Mouse (Mus musculus) lung, embryonic 14.5 days (tissue): ENCODE data around the gene Csrnp1. TPM values are rescaled to one million over a fixed set of nuclear protein-coding genes. Genes with fewer than 3 reads are reported as not detected.

ENCODE experiments used
- ATAC-seq: fragments of 200-750 bp; cut with Nextera tagmentation; 2 replicates; pipeline ENCODE4 v1.8.0; 2017; ENCODE audit warnings: mild to moderate bottlenecking, moderate TSS enrichment, moderate library complexity; ENCODE audit not compliant: insufficient read depth
- DNase-seq: peaks from one replicate; pipeline ENCODE4 v3.0.0-alpha.2; 2015
- H3K27ac ChIP-seq: fragments of 300-500 bp; sonication (generic); 2 replicates; pipeline ENCODE4 v1.5.1; 2014; ENCODE audit warnings: low read depth, mild to moderate bottlenecking, moderate library complexity
- H3K27me3 ChIP-seq: fragments of 300-500 bp; sonication (generic); 2 replicates; pipeline ENCODE4 v1.6.1; 2014; ENCODE audit warnings: low read length, control low read depth; ENCODE audit not compliant: insufficient read depth
- H3K36me3 ChIP-seq: fragments of 300-500 bp; sonication (generic); 2 replicates; pipeline ENCODE4 v1.6.1; 2014; ENCODE audit warnings: control low read depth; ENCODE audit not compliant: insufficient read depth
- H3K4me1 ChIP-seq: fragments of 300-500 bp; sonication (generic); 2 replicates; pipeline ENCODE4 v1.6.1; 2014; ENCODE audit warnings: antibody characterized with exemption, control low read depth; ENCODE audit not compliant: insufficient read depth
- H3K4me2 ChIP-seq: fragments of 300-500 bp; sonication (generic); 2 replicates; pipeline ENCODE4 v1.6.1; 2014; ENCODE audit warnings: mild to moderate bottlenecking
- H3K4me3 ChIP-seq: fragments of 300-500 bp; sonication (generic); 2 replicates; pipeline ENCODE4 v1.5.1; 2014; ENCODE audit warnings: low read depth, low read length
- H3K9ac ChIP-seq: fragments of 300-500 bp; sonication (generic); 2 replicates; pipeline ENCODE4 v1.6.1; 2014
- H3K9me3 ChIP-seq: fragments of 300-500 bp; sonication (generic); 2 replicates; pipeline ENCODE4 v1.6.1; 2016; ENCODE audit warnings: low read depth, low read length, control low read depth
- CTCF ChIP-seq: IDR thresholded peaks from 2 replicates; pipeline ENCODE4 v1.5.1; 2016; ENCODE audit warnings: antibody characterized with exemption, low read depth
- WGBS: fragments of 180-500 bp; shearing (Covaris S2); extraction: QIAGEN DNeasy Blood & Tissue Kit; methylation state at CpG from one replicate; pipeline ENCODE4 v1.1.7; 2014; 5-methylcytosine and 5-hydroxymethylcytosine counted together
- polyA plus RNA-seq: library from polyadenylated mRNA; unstranded; fragments of >200 nt; fragmentation: Nextera tagmentation; extraction: Ambion mirVana; gene quantifications from 2 replicates; pipeline ENCODE4 v1.2.1, GENCODE M21; 2014

The Csrnp1 gene
- polyA plus RNA-seq, 1 experiment from 2014 or later = 2.2 TPM

GRCm38 (mm10) chr9:119943326-119943725 lies 41.1 kb downstream of the Csrnp1 start:
- ATAC-seq (no peak), DNase-seq (no peak)
- Histone ChIP-seq H3K9me3 (no peaks in the 10 kb centered on the region), H3K27me3 (no peaks in the 10 kb centered on the region), H3K4me2 (no peak overlapping the region), H3K4me1 (no peaks in the 10 kb centered on the region), H3K4me3 (no peak overlapping the region), H3K36me3 (no peaks in the 10 kb centered on the region), H3K9ac (no peak overlapping the region), H3K27ac (no peak overlapping the region)
- no peak for TF ChIP-seq CTCF
- 82% methylated on average over 1 of the region's 1 CpGs for WGBS

- 70% methylated on average over 14 of the region's 14 CpGs for WGBS
- Histone ChIP-seq H3K27me3 (no peaks in the 10 kb centered on the region), H3K36me3 (no peaks in the 10 kb centered on the region), H3K4me1 (0 out of 2 replicates have a peak, but pooled peaks cover 3% of the 10 kb centered on the region), H3K9me3 (no peaks in the 10 kb centered on the region), H3K4me3 (no peak overlapping the region), H3K4me2 (no peak overlapping the region), H3K9ac (no peak overlapping the region), H3K27ac (no peak overlapping the region)
- DNase-seq = no peak
- no peak for TF ChIP-seq CTCF
- no peak for ATAC-seq
These were observed 42.6 kb downstream of the Csrnp1 start for GRCm38 (mm10) chr9:119941861-119942260.

DNA sequence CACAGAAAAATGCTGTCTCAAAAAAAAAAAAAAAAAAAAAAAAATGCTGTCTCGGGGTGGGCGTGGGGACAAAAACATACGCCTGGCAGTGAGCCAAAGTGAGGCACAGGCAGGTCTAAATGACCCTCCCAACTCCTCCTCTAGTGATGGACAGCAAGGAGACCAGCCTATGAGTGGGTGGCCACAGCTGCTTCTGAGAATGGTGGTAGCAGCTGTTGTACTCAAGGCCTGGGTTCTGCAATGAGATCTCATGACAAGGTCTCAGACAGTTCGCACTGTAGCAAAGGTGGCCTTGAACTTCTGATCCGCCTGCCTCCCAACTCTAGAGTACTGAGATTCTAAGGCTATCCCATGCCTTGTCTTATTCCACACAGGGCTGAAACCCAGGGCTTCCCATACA lies 43.1 kb downstream of the Csrnp1 start:
- H3K4me1 ChIP-seq = peaks cover 3% of the 10 kb centered on the region; the same call in 1 of the 2 replicates
- H3K9me3 ChIP-seq = no peaks in the 10 kb centered on the region
- ATAC-seq (no peak), DNase-seq (no peak)
- no peak overlapping the region for H3K27ac ChIP-seq
- H3K36me3 ChIP-seq = no peaks in the 10 kb centered on the region
- no peak overlapping the region for H3K4me2 ChIP-seq
- WGBS = 74% methylated on average over 5 of the region's 5 CpGs
- no peak overlapping the region for H3K9ac ChIP-seq
- no peaks in the 10 kb centered on the region for H3K27me3 ChIP-seq
- H3K4me3 ChIP-seq = no peak overlapping the region
- no peak for TF ChIP-seq CTCF

DNA sequence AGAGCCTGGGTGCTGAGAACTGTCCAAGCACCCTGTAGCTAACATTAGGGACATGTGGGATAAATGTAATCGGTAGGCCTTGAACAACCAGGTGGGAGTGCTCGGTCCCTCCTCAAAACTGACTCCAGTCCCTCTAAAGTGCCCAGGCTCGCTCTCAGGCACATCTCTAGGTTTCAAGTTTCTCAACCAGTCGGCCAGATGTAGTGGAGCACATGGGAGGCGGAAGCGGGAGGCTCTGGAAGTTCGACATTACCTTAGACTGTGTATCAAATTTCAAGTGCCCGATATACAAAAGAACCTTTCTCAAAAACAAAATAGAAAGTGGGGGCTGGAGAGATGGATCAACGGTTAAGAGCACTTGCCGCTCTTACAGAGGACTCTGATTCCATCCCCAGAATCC lies 44.8 kb downstream of the Csrnp1 start:
- no peak overlapping the region for H3K27ac ChIP-seq
- H3K9ac ChIP-seq = no peak overlapping the region
- no peak for TF ChIP-seq CTCF
- H3K36me3 ChIP-seq = no peaks in the 10 kb centered on the region
- ATAC-seq (no peak), DNase-seq (no peak)
- no peak overlapping the region for H3K4me3 ChIP-seq
- peaks cover 5% of the 10 kb centered on the region; the same call in 1 of the 2 replicates for H3K4me1 ChIP-seq
- H3K27me3 ChIP-seq = no peaks in the 10 kb centered on the region
- no peak overlapping the region for H3K4me2 ChIP-seq
- WGBS = 52% methylated on average over 10 of the region's 10 CpGs
- H3K9me3 ChIP-seq = no peaks in the 10 kb centered on the region

DNA sequence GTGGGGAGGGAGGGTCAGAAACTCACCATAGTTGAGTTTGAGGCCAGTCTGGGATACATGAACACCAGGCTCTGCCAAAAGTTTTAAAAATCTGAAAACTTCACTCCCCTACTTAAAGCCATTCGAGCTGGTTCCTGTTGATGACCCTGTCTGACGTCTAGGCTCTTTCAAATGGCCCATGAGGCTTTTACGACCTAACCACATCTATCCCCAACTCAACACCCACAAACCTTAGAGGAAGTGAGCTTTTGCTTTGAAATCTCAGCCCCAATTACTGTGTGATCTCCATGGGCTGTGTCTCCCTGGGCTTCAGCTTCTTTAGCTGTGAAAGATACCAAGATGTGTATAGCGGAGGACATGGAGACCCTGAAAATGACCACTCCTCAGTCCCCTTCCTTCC lies 46.0 kb downstream of the Csrnp1 start:
- Histone ChIP-seq H3K4me3 (no peak overlapping the region), H3K27me3 (no peaks in the 10 kb centered on the region), H3K27ac (no peak overlapping the region), H3K4me1 (peaks cover 5% of the 10 kb centered on the region; the same call in 1 of the 2 replicates), H3K36me3 (no peaks in the 10 kb centered on the region), H3K9me3 (no peaks in the 10 kb centered on the region), H3K4me2 (no peak overlapping the region), H3K9ac (no peak overlapping the region)
- no peak for TF ChIP-seq CTCF
- DNase-seq = no peak
- ATAC-seq = no peak
- 81% methylated on average over 4 of the region's 4 CpGs for WGBS

- H3K27me3 ChIP-seq = no peaks in the 10 kb centered on the region
- peak within 1 kb of the TSS; percentile 89 for H3K4me2 ChIP-seq
- peak within 1 kb of the TSS; percentile 73 for H3K4me3 ChIP-seq
- DNase-seq (peak; percentile 99), ATAC-seq (peak; percentile 92)
- WGBS = 2% methylated on average over 40 of the region's 40 CpGs
- peak within 1 kb of the TSS; percentile 63; the same call in 1 of the 2 replicates for H3K27ac ChIP-seq
- TF ChIP-seq CTCF = no peak
- H3K9ac ChIP-seq = peak within 1 kb of the TSS; percentile 82
- peaks cover 9% of the 10 kb centered on the region for H3K36me3 ChIP-seq
- no peaks in the 10 kb centered on the region for H3K9me3 ChIP-seq
- peaks cover 5% of the 10 kb centered on the region; the same call in 1 of the 2 replicates for H3K4me1 ChIP-seq
These were observed 47.3 kb downstream of the Csrnp1 start, which contains the start of the genes Gorasp1 and Ttc21a for GRCm38 (mm10) chr9:119937005-119937773. Gene Gorasp1 (minus strand): TSS chr9:119937565. Gene Ttc21a (plus strand): TSS chr9:119937606.

DNA sequence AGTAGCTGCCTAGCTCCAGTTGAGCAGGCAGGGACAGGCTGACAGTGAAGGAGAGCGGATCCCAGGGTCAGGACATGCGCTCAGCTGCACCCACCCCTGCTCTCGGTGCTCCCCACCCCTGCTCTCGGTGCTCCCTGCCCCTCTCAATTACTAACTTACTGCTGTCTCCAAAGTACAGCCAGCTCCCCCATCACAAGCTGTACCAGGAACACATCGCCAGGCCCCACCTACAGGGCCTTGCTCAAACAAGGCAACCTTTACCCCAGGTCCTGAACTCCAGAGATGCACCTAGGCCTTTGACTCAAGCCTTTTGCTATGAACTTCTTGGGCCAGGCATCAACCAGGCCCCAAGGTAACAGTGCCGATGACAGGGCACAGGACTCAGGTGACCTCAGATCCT lies 50.8 kb downstream of the Csrnp1 start:
- TF ChIP-seq CTCF = no peak
- WGBS = 85% methylated on average over 6 of the region's 6 CpGs

More for the DNA sequence above, 50.8 kb downstream of the Csrnp1 start:
- peaks cover 5% of the 10 kb centered on the region; the same call in 1 of the 2 replicates for H3K4me1 ChIP-seq
- no peak overlapping the region for H3K9ac ChIP-seq
- H3K27me3 ChIP-seq = no peaks in the 10 kb centered on the region
- no peak for DNase-seq
- no peak overlapping the region for H3K4me3 ChIP-seq
- no peak overlapping the region for H3K4me2 ChIP-seq
- no peak overlapping the region for H3K27ac ChIP-seq
- no peak for ATAC-seq
- H3K9me3 ChIP-seq = no peaks in the 10 kb centered on the region
- H3K36me3 ChIP-seq = peaks cover 43% of the 10 kb centered on the region
